Mouse (Mus musculus) MEL-GATA-1-ER (cell line): ENCODE data around the gene Clca4b.
"Not testable (repeated sequence)": the region's sequence is repeated elsewhere in the genome, so short reads cannot be mapped to it uniquely, and the experiment has no call there.

ENCODE experiments used
- DNase-seq: peaks from one replicate; pipeline ENCODE4 v3.0.0-alpha.2; 2012; ENCODE audit warnings: low read depth; ENCODE audit errors: extremely low read depth

Clca4b gene

GRCm38 (mm10) chr3:144932335-144932734, at the start of gene Clca4b:
TSS of gene Clca4b (minus strand) at chr3:144932529.
- DNase-seq = no peak

DNA sequence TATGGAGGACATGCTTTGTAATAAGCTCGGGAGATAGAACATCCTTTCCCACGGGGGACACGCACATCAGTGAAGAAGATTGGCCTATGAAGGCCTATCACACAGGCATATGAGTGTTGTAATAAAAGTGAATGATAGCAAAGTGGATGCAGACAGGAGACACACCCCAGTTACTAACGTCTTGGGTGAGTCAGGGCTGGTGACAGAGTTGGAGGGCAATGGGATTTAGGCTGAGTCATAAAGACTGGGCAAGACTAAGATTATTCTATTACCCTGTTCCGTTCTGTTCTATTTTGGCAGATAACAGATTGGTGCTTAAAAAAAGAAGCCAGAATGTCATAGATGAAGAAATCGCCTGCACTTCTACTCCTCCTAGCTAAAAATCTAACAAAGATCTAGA, 48.2 kb upstream of the Clca4b start:
- no peak for DNase-seq

DNA sequence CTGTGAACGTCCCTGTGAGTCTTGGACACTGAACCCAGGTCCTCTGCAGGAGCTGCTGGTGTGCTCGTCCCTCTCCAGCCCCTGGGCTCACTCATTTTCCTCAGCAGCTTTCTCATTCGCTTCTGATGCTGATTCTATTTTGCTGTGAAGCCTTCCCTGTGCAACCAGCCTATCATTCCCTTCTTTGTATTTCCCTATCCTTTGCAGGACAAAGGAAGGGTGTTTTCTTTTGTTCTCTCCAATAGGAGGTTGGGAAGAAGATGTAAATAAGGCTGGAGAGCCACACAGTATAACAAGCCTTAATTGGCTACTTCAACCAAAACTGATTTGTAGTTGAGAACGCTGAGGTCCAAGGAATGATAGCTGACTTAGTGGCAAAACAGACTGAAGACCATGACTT, 45.3 kb upstream of the Clca4b start:
- no peak for DNase-seq

- DNase-seq = no peak
Observed at GRCm38 (mm10) chr3:144976091-144976490, 43.8 kb upstream of the Clca4b start.

GRCm38 (mm10) chr3:144974945-144975344, 42.6 kb upstream of the Clca4b start, which contains the start of gene Clca4a:
TSS of gene Clca4a (minus strand) at chr3:144975045.
- DNase-seq = no peak

GRCm38 (mm10) chr3:144971553-144972270, 39.4 kb upstream of the Clca4b start:
- DNase-seq = no peak

DNA sequence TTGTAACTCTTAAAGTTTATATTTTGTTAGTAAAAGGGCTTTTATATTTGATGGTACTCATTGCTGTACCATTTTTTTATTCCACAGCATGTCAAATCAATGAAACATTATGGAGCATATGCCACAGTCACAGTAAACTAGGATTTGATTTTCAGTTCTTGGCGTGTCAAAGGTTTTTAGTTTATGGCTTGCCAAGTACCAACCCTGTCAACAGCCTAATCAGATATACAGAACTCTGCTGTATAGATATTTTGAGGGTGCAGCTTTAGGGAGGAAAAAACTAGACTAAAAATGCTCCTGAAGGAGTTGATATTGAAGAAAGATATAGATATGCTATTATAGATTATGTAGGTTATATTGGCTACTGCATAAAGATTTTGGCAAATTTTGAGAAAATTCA, 37.4 kb upstream of the Clca4b start:
- no peak for DNase-seq

- DNase-seq = no peak
Observed at GRCm38 (mm10) chr3:144966074-144966473, 33.7 kb upstream of the Clca4b start.

DNA sequence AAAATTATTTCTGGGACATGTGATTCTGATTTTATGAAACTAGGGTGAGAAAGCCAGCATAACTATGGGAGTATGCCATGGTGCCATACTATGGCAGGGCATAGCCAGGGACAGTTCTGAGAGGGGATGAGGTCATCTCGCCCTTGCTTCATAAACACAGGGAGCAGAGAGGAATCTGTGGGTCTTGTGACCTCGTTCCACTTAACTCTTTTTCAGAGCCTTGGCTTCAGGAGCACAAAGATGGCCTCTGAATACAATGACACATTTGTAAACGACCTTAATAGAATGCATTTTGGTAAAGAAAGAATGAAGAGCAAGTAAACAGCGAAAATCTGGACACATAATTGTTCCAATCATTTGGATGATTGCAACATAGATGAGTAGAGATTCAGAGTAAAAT, 18.5 kb upstream of the Clca4b start:
- DNase-seq = no peak

DNA sequence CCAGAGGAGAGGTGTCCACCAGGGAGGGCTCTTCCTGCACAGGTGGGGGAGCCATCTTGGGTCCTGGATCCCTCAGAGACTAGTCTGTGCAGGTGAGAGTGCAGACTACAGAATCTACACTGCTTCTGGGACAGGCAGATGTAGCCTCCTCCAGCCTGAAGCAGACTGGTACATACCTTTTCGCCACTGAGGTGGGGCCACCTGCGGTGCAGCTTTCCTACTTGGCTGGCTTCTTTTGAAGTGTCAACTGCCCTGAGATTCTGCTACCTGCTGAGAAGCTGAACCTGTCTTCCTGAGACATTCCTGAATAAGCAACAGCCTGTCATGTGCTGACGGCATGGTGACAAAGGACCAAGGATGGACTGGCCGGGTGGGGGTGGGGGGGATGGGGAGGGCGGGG, 15.0 kb upstream of the Clca4b start:
- DNase-seq = not testable (repeated sequence)

GRCm38 (mm10) chr3:144933625-144934024, 1.3 kb upstream of the Clca4b start:
- DNase-seq = peak; percentile 36

GRCm38 (mm10) chr3:144933011-144933491, 722 bp upstream of the Clca4b start:
- DNase-seq = peak; percentile 83

DNA sequence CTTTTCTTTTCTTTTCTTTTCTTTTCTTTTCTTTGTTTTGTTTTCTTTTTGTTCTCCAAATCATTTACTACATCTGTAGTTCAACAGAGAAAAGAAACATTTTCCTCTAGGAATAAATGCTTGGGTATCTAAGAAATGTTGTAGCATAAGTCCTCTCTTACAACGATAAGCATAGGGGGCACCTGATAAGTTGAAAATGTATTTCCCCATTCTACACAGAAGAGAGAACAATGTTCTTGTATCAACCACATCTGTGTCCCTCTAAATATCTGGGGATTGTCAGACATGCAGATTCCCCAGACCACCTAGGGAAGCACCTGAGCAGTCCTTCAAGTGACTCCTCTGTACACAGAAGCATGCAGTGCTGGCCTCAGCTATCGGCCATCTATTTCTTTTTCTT, 18.3 kb downstream of the Clca4b start:
- DNase-seq = no peak

- DNase-seq = peak; percentile 85
Observed at GRCm38 (mm10) chr3:144897042-144897678, 35.2 kb downstream of the Clca4b start.

- DNase-seq = no peak
Observed at GRCm38 (mm10) chr3:144890246-144890758, 42.0 kb downstream of the Clca4b start.

DNA sequence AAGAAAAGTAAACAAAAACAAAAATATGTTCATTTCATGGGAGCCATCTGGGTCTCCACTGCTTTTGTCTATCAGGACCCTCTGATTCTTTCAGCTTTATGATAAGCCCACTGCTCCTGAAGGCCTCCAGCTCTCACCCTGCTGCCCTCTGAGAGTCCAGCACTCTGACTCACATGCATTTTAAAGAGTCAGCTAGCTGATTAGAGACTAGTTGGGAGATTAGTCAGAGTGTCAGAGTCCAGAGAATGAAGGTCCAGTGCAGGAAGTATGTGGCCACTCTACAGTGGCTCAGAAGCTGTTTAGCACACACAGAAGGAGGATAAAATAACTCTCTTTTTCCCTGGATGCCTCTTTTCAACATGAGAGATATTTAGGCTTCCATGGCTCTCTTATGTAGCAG, 45.4 kb downstream of the Clca4b start:
- DNase-seq = no peak

- DNase-seq = not testable (repeated sequence)
Observed at GRCm38 (mm10) chr3:144872012-144872411, 60.3 kb downstream of the Clca4b start.
